9 mouse cellular contexts compared by ENCODE assay signal in the genomic region with DNA sequence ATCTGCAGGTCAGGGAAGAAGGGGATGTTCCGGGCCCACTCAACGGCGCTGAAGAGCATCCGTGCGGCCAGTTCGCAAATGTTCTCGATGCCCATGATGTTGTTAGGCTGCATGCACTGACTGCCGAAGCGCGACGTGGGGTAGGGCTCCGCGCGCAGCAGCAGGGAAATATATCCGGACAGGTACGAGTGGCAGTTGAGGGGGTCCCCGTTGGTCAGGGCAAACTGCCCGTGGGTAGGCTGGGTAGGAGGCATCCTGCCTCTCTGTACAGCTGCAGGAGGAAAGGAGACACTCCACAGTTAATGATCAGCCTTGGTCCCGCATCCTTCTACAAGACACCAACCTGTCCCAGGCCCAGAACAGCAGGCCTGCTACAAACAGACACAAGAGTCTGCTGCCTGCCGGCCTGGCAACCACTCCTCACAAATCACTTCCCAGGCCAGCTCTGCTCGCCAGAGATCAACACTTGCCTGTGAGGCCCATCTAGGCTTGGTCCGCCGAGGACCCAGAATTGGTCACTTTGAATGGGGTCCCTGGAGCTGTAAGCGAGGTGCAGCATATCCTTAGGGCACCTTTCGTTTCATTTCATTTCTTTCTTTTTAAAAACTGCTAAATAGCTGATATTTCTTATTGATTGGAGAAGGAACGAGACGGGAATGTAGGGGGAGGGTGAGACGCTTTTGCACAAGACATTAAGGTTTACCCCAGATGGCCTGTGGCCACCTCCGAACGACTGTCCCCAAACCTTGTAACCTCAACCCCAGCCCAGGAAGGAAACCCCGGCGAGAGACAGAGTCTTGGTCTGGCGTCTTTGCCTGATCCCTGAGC. TPM values are rescaled to one million over a fixed set of nuclear protein-coding genes. Genes with fewer than 3 reads are reported as not detected.
DNase-seq lines count a peak whose midpoint lies in the region; ATAC-seq lines count a peak whose summit lies in the region.
"Had no signal": no experiment of that assay in that cellular context is flagged by ENCODE, and none has a peak within 500 bp of the region (broad histone marks: within the 10 kb centered on the region; RNA-seq: fewer than 3 reads in every experiment).

No protein-coding gene starts in this region.

- H3K27ac ChIP-seq in forebrain, embryonic 12.5 days, result peak overlapping the region; percentile 100
- H3K27ac ChIP-seq in kidney, embryonic 14.5 days (ENCODE audit: low read depth, low read length), result peak overlapping the region; percentile 100
- peak overlapping the region; percentile 94 for H3K27ac ChIP-seq in midbrain, embryonic 15.5 days

- H3K4me3 ChIP-seq in forebrain, embryonic 12.5 days (replicated peaks), result peak overlapping the region; percentile 83
- H3K4me3 ChIP-seq in kidney, embryonic 14.5 days (ENCODE audit: low read length), result peak overlapping the region; percentile 96
- H3K4me3 ChIP-seq in midbrain, embryonic 15.5 days, result peak overlapping the region; percentile 54

- no peaks in the 10 kb centered on the region for H3K9me3 ChIP-seq in forebrain, embryonic 12.5 days
- no peaks in the 10 kb centered on the region for H3K9me3 ChIP-seq in kidney, embryonic 14.5 days (ENCODE audit: control insufficient read depth, low read length)
- H3K9me3 ChIP-seq in midbrain, embryonic 15.5 days, result no peaks in the 10 kb centered on the region

- peak overlapping the region; percentile 98 for H3K9ac ChIP-seq in forebrain, embryonic 12.5 days
- H3K9ac ChIP-seq in kidney, embryonic 14.5 days (ENCODE audit: low read depth, low read length), result peak overlapping the region; percentile 100
- H3K9ac ChIP-seq in midbrain, embryonic 15.5 days, result peak overlapping the region; percentile 69

- peaks cover 13% of the 10 kb centered on the region for H3K4me1 ChIP-seq in forebrain, embryonic 12.5 days
- no peaks in the 10 kb centered on the region for H3K4me1 ChIP-seq in kidney, embryonic 14.5 days (ENCODE audit: control insufficient read depth, insufficient read depth, low read length)
- H3K4me1 ChIP-seq in midbrain, embryonic 15.5 days, result peaks cover 12% of the 10 kb centered on the region; the same call in 1 of the 2 replicates

- H3K4me2 ChIP-seq in forebrain, embryonic 12.5 days, result peak overlapping the region; percentile 72
- H3K4me2 ChIP-seq in kidney, embryonic 14.5 days (replicated peaks; ENCODE audit: low read depth, low read length), result peak overlapping the region; percentile 82
- peak overlapping the region; percentile 75 for H3K4me2 ChIP-seq in midbrain, embryonic 15.5 days

- WGBS in forebrain, embryonic 12.5 days, result under 1% methylated on average over 33 of the region's 33 CpGs
- under 1% methylated on average over 33 of the region's 33 CpGs for WGBS in kidney, embryonic 14.5 days
- WGBS in midbrain, embryonic 15.5 days, result 2% methylated on average over 33 of the region's 33 CpGs

- DNase-seq in cerebellum, postnatal 14 days, result peak; percentile 43 to 47
- DNase-seq in cerebellum, adult 8-10 months, result no peak
- DNase-seq in 3T3-L1 (ENCODE audit: low read depth, low spot score), result peak; percentile 45
- no peak for DNase-seq in cerebellum, adult 9-10 months
- DNase-seq in gastrocnemius, postnatal 4 days (ENCODE audit: low spot score in 2 of 2), result no peak

- peaks cover 49% of the 10 kb centered on the region for H3K27me3 ChIP-seq in forebrain, embryonic 12.5 days
- no peaks in the 10 kb centered on the region for H3K27me3 ChIP-seq in kidney, embryonic 14.5 days (ENCODE audit: control insufficient read depth, insufficient read depth, low read length)
- H3K27me3 ChIP-seq in midbrain, embryonic 15.5 days (replicated peaks), result peaks cover 26% of the 10 kb centered on the region
- H3K27me3 ChIP-seq: CH12.LX had no signal

- H3K36me3 ChIP-seq in forebrain, embryonic 12.5 days (replicated peaks), result peaks cover 20% of the 10 kb centered on the region
- H3K36me3 ChIP-seq in kidney, embryonic 14.5 days (ENCODE audit: control insufficient read depth, insufficient read depth, low read length), result peaks cover 48% of the 10 kb centered on the region
- no peaks in the 10 kb centered on the region for H3K36me3 ChIP-seq in midbrain, embryonic 15.5 days (replicated peaks)

- no peak for ATAC-seq in forebrain, embryonic 12.5 days (ENCODE audit: low FRiP score)
- ATAC-seq in kidney, embryonic 14.5 days (ENCODE audit: low FRiP score, low TSS enrichment), result no peak
- ATAC-seq in midbrain, embryonic 15.5 days (replicated peaks), result no peak

RNA-seq across cellular contexts. Expression of a gene that starts 8.3 kb away (rescaled TPM):
- 129 and 162 TPM in 2 replicates for polyA plus RNA-seq in forebrain, embryonic 12.5 days (2016; fragmentation: Nextera tagmentation; extraction: Ambion mirVana)
- polyA plus RNA-seq in kidney, embryonic 14.5 days (2014; fragmentation: Nextera tagmentation; extraction: Ambion mirVana), result 310 and 320 TPM in 2 replicates
- 84.8 and 98.4 TPM in 2 replicates for polyA plus RNA-seq in midbrain, embryonic 15.5 days (2015; fragmentation: Nextera tagmentation; extraction: Ambion mirVana)
- total RNA-seq in gastrocnemius, postnatal 4 days (2021), result 10 to 100 TPM; 42.6 to 52.1 TPM
- total RNA-seq: CH12.LX had no signal

Comparison
In these comparisons a context has a peak if more than half of its experiments do, and no peak if none do; other contexts are left out.
1. DNase-seq: peak in cerebellum, postnatal 14 days (2 of 2) and 3T3-L1 (single experiment); none in cerebellum, adult 8-10 months (single experiment), cerebellum, adult 9-10 months (single experiment) and gastrocnemius, postnatal 4 days (0 of 2).
2. Peak in every context shown above with its lines, with median percentiles within 50 percentile points of each other: H3K27ac ChIP-seq, H3K4me2 ChIP-seq, H3K4me3 ChIP-seq and H3K9ac ChIP-seq.